Comparison of ENCODE assay signal across 8 mouse cellular contexts in genomic region chr3:20198869-20199268, GRCm38 (mm10). TPM values are rescaled to one million over a fixed set of nuclear protein-coding genes. Genes with fewer than 3 reads are reported as not detected.
DNase-seq lines count a peak whose midpoint lies in the region; ATAC-seq and TF ChIP-seq lines count a peak whose summit lies in the region.

No protein-coding gene starts in this region.

- H3K9ac ChIP-seq in neural tube, embryonic 15.5 days (replicated peaks), result no peak overlapping the region
- no peak overlapping the region for H3K9ac ChIP-seq in intestine, embryonic 15.5 days
- H3K9ac ChIP-seq in midbrain, postnatal 0 days (replicated peaks; ENCODE audit: low read length, poor library complexity, severe bottlenecking), result no peak overlapping the region

- H3K4me3 ChIP-seq in neural tube, embryonic 15.5 days (replicated peaks), result no peak overlapping the region
- H3K4me3 ChIP-seq in forebrain, embryonic 10.5 days, result no peak overlapping the region
- no peak overlapping the region for H3K4me3 ChIP-seq in intestine, embryonic 15.5 days (replicated peaks)
- H3K4me3 ChIP-seq in limb, embryonic 10.5 days, result no peak overlapping the region
- no peak overlapping the region for H3K4me3 ChIP-seq in midbrain, postnatal 0 days (ENCODE audit: low read depth, low read length)

- H3K27me3 ChIP-seq in neural tube, embryonic 15.5 days (replicated peaks), result no peaks in the 10 kb centered on the region
- H3K27me3 ChIP-seq in forebrain, embryonic 10.5 days (ENCODE audit: poor library complexity, severe bottlenecking), result no peaks in the 10 kb centered on the region
- no peaks in the 10 kb centered on the region for H3K27me3 ChIP-seq in intestine, embryonic 15.5 days (replicated peaks)
- no peaks in the 10 kb centered on the region for H3K27me3 ChIP-seq in limb, embryonic 10.5 days (ENCODE audit: low read depth, poor library complexity, severe bottlenecking)
- H3K27me3 ChIP-seq in midbrain, postnatal 0 days (ENCODE audit: insufficient read depth, low read length), result no peaks in the 10 kb centered on the region

- peak; percentile 64 for DNase-seq in neural tube, embryonic 10.5 days (ENCODE audit: extremely low spot score, low spot score)
- DNase-seq in brain, embryonic 18.5 days (ENCODE audit: low read depth, low spot score), result peak; percentile 8
- DNase-seq in forebrain, embryonic 10.5 days (ENCODE audit: extremely low spot score, low spot score), result peak; percentile 42
- DNase-seq in limb, embryonic 10.5 days (ENCODE audit: low spot score), result peak; percentile 82
- DNase-seq in midbrain, postnatal 0 days (ENCODE audit: low spot score), result peak; percentile 66
- DNase-seq in telencephalon, adult 2 months (ENCODE audit: low read depth, low spot score), result peak; percentile 6

- H3K4me1 ChIP-seq in neural tube, embryonic 15.5 days, result no peaks in the 10 kb centered on the region
- H3K4me1 ChIP-seq in forebrain, embryonic 10.5 days, result no peaks in the 10 kb centered on the region
- H3K4me1 ChIP-seq in intestine, embryonic 15.5 days (replicated peaks), result no peaks in the 10 kb centered on the region
- no peaks in the 10 kb centered on the region for H3K4me1 ChIP-seq in limb, embryonic 10.5 days
- no peaks in the 10 kb centered on the region for H3K4me1 ChIP-seq in midbrain, postnatal 0 days (ENCODE audit: insufficient read depth, low read length)

- WGBS in neural tube, embryonic 15.5 days, result 29% methylated on average over 6 of the region's 6 CpGs
- 29% methylated on average over 6 of the region's 6 CpGs for WGBS in forebrain, embryonic 10.5 days
- 32% methylated on average over 6 of the region's 6 CpGs for WGBS in intestine, embryonic 15.5 days
- 26% methylated on average over 6 of the region's 6 CpGs for WGBS in limb, embryonic 10.5 days
- 29% methylated on average over 6 of the region's 6 CpGs for WGBS in midbrain, postnatal 0 days

- TF ChIP-seq CTCF in midbrain, postnatal 0 days (IDR thresholded peaks at IDR 0.05), result peak; percentile 87

- H3K27ac ChIP-seq in neural tube, embryonic 15.5 days (replicated peaks), result no peak overlapping the region
- no peak overlapping the region for H3K27ac ChIP-seq in forebrain, embryonic 10.5 days
- no peak overlapping the region for H3K27ac ChIP-seq in intestine, embryonic 15.5 days
- H3K27ac ChIP-seq in limb, embryonic 10.5 days, result no peak overlapping the region
- H3K27ac ChIP-seq in midbrain, postnatal 0 days (ENCODE audit: low read depth, low read length), result no peak overlapping the region

- ATAC-seq in neural tube, embryonic 15.5 days (ENCODE audit: low FRiP score), result no peak
- ATAC-seq in intestine, embryonic 15.5 days, result 0 out of 2 replicates have a peak, but pooled peaks have one; percentile 53
- ATAC-seq in midbrain, postnatal 0 days (ENCODE audit: low FRiP score), result peak; percentile 68; the same call in 1 of the 2 replicates

- no peaks in the 10 kb centered on the region for H3K9me3 ChIP-seq in neural tube, embryonic 15.5 days (replicated peaks)
- no peaks in the 10 kb centered on the region for H3K9me3 ChIP-seq in forebrain, embryonic 10.5 days
- H3K9me3 ChIP-seq in intestine, embryonic 15.5 days, result no peaks in the 10 kb centered on the region
- no peaks in the 10 kb centered on the region for H3K9me3 ChIP-seq in limb, embryonic 10.5 days (replicated peaks)
- no peaks in the 10 kb centered on the region for H3K9me3 ChIP-seq in midbrain, postnatal 0 days (ENCODE audit: low read length)

- no peak overlapping the region for H3K4me2 ChIP-seq in neural tube, embryonic 15.5 days
- no peak overlapping the region for H3K4me2 ChIP-seq in intestine, embryonic 15.5 days (replicated peaks)
- no peak overlapping the region for H3K4me2 ChIP-seq in midbrain, postnatal 0 days (ENCODE audit: low read depth, low read length, poor library complexity, severe bottlenecking)

- no peaks in the 10 kb centered on the region for H3K36me3 ChIP-seq in neural tube, embryonic 15.5 days
- H3K36me3 ChIP-seq in forebrain, embryonic 10.5 days (replicated peaks), result no peaks in the 10 kb centered on the region
- no peaks in the 10 kb centered on the region for H3K36me3 ChIP-seq in intestine, embryonic 15.5 days
- H3K36me3 ChIP-seq in limb, embryonic 10.5 days, result no peaks in the 10 kb centered on the region
- no peaks in the 10 kb centered on the region for H3K36me3 ChIP-seq in midbrain, postnatal 0 days (ENCODE audit: insufficient read depth, low read length)

RNA-seq across cellular contexts. Expression of gene Cpa3, which starts 43.1 kb away (rescaled TPM):
- 2.7 and 12.2 TPM in 2 replicates for polyA plus RNA-seq in neural tube, embryonic 15.5 days (2015; fragmentation: Nextera tagmentation; extraction: Ambion mirVana)
- polyA plus RNA-seq in forebrain, embryonic 10.5 days (2016; fragmentation: Nextera tagmentation; extraction: Ambion mirVana), result not detected in 2 replicates
- polyA plus RNA-seq in intestine, embryonic 15.5 days (2015; fragmentation: Nextera tagmentation; extraction: Ambion mirVana), result 3.9 and 4.9 TPM in 2 replicates
- polyA plus RNA-seq in limb, embryonic 10.5 days (2016; fragmentation: Nextera tagmentation; extraction: Ambion mirVana), result not detected in 2 replicates
- total RNA-seq in midbrain, postnatal 0 days (2014; rRNA removed), result 0.47 and 0.60 TPM in 2 replicates
- polyA plus RNA-seq in midbrain, postnatal 0 days (2015; fragmentation: Nextera tagmentation; extraction: Ambion mirVana), result 0.11 and 0.77 TPM in 2 replicates

RNA-seq across cellular contexts. Expression of gene Gyg, which starts 43.8 kb away (rescaled TPM):
- polyA plus RNA-seq in neural tube, embryonic 15.5 days (2015; fragmentation: Nextera tagmentation; extraction: Ambion mirVana), result 80.6 and 84.9 TPM in 2 replicates
- polyA plus RNA-seq in forebrain, embryonic 10.5 days (2016; fragmentation: Nextera tagmentation; extraction: Ambion mirVana), result 38.6 and 47.0 TPM in 2 replicates
- polyA plus RNA-seq in intestine, embryonic 15.5 days (2015; fragmentation: Nextera tagmentation; extraction: Ambion mirVana), result 47.4 and 49.0 TPM in 2 replicates
- 43.1 and 44.2 TPM in 2 replicates for polyA plus RNA-seq in limb, embryonic 10.5 days (2016; fragmentation: Nextera tagmentation; extraction: Ambion mirVana)
- total RNA-seq in midbrain, postnatal 0 days (2014; rRNA removed), result 38.0 and 40.5 TPM in 2 replicates
- 77.8 and 86.3 TPM in 2 replicates for polyA plus RNA-seq in midbrain, postnatal 0 days (2015; fragmentation: Nextera tagmentation; extraction: Ambion mirVana)

Comparison
In these comparisons a context has a peak if more than half of its experiments do, and no peak if none do; other contexts are left out.
1. DNase-seq: peak in every context shown above with its lines; median percentile 82 in limb, embryonic 10.5 days; 66 in midbrain, postnatal 0 days; 64 in neural tube, embryonic 10.5 days; 42 in forebrain, embryonic 10.5 days; 8 in brain, embryonic 18.5 days; 6 in telencephalon, adult 2 months.